Mouse (Mus musculus): Measurements from ENCODE around the gene Adgrl4.

Adgrl4 gene

GRCm38 (mm10) chr3:151437693-151438092, at the start of gene Adgrl4:
TSS of gene Adgrl4 (plus strand) at chr3:151437887.
- peak; percentile 98 for DNase-seq

DNA sequence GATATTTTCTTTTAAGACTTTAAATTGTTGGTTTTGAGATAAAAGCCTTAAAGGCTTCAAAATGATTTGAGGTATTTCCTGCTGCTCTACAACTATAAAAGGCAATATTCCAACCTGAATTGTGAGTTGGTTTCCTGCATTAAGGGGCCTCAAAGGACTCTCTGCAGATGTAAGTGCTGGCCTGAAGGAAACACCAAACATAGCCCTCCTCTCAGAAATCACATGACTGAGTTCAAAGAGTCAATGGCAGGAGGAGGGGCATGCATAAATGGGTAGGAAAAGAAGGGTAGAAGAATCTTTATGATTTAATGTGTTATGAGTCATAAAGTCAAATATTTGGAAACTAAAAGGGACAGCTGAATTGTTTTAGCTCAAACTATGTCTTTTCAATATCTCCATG, 46.8 kb upstream of the Adgrl4 start:
- no peak for DNase-seq

DNA sequence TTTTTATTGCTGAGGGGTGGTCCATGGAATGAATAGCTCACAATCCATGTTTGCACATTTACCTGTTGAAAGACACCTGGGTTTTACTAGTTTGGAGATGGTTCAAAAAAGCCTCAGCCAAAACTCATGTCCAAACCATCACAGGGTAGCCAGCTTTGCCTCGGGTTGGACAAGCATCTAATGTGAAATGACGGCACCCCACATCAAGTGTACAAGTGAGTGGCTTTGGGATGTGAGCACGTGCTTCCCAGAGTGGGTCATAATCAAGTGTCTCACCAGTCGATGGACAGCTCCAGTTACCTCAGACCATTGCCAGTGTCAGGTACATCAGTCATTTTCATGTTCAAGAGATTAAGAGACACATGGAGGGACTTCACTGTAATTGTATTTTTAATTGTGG, 44.8 kb upstream of the Adgrl4 start:
- DNase-seq, result peak; percentile 54

- no peak for DNase-seq
Measured at GRCm38 (mm10) chr3:151393330-151393729, 44.4 kb upstream of the Adgrl4 start.

- no peak for DNase-seq
Measured at GRCm38 (mm10) chr3:151399270-151399669, 38.4 kb upstream of the Adgrl4 start.

DNA sequence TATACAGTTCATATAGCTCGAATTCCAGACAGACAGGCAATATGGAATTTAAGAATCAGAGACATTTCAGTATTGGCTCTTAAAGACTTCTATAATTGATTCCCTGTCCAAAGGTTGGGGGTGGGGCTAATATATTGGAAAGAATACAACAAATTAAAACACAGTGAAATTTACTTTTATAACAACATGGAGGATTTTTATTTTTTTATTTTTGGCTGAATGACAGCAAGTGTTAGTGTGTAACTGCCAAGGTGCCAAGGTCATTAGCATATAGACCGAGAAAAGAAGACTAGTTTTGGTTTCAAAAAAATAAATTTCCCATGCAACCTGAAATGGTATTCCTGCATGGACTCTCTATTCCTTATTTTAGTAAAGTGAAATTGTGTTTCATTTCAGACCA, 26.7 kb upstream of the Adgrl4 start:
- no peak for DNase-seq

DNA sequence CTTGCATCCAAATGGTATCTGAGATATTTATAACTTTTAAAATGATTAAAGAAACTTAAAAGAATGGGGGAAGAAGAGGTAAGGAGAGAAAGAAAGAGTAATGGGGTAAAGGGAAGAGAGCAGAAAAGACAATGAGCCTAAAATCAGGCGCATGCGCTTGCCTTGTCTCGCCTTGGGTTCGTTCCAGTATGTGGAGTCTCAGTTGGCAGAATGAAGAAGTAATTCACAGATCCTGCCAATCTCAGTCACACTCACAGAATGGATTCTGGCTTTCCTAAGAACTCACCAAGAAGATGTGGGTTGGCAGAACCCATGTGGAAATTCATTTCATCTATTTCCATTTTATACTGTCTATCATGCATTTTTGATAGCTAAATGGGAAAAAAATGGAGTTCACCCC, 26.2 kb upstream of the Adgrl4 start:
- DNase-seq, result no peak

DNA sequence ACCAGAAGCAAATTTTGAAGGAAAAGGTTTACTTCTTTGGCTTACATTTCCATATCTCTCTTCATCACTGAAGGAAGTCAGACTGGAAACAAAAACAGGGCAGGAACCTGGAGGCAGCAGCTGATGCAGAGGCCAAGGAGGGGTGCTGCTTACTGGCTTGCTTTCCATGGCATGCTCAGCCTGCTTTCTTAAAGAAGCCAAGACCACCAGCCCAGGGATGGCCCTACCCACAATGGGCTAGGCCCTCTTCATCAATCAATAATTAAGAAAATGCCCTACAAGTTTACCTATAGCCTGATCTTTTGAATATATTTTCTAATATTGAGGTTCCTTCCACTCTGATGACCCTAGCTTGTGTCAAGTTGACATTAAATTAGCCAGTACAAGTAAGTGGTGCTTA, 20.8 kb upstream of the Adgrl4 start:
- peak; percentile 89 for DNase-seq

- DNase-seq, result peak; percentile 50
Measured at GRCm38 (mm10) chr3:151417688-151418572, 19.8 kb upstream of the Adgrl4 start.

GRCm38 (mm10) chr3:151424326-151425207, 13.1 kb upstream of the Adgrl4 start:
- DNase-seq, result peak; percentile 97

DNA sequence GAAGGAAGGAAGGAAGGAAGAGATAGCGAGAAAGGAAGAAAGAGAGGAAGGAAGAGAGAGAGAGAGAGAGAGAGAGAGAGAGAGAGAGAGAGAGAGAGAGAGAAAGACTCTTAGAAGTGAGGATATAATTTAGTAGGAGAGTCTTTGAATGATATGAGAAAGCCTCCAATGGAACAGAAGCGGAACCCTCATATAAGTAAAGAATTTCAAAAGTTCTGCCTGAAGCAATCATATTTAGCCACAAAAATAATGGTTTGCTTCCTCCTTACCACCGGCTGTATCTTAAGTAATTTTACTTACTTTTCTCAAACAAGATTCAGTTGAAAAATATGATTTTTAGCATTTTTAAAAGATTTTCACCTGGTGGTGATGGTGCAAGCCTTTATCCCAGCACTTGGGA, 7.6 kb upstream of the Adgrl4 start:
- no peak for DNase-seq

DNA sequence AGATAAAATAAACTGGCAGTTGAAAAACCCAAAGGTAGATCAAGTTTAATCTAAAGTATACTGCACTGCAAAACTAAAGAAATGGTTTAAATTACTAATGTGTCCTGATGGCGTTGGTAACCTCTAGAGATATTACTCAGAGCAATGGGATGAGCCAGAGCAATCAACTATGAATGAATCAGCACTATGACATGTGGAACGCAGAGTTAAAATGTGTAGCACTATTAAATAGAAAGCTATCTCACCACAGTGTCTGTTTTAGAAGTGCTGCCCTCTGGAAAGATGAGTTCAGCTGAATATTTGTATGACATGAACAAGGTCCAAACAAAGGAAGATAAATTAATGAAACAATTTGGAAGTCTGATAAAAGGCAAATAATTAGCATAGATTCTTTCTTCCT, 6.2 kb upstream of the Adgrl4 start:
- DNase-seq, result no peak

DNA sequence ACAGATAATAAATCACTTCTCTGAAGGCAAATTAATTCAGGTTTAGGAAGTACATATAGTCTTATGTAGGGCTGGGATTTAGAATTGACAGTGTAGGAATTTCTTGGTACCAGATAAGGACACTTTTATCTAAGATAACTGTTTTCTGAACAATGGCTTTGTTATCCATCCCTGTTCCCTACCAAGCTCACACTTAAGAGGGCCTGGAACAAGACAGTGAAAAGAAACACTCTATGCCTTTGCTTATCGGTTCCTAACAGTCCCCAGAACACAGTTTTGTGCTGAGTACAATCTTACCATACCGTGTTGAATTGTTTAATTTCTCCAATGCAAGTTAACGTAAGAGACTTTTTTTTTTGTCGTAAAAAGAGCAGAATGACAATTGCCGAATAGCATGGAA, 677 bp downstream of the Adgrl4 start:
- DNase-seq, result no peak

DNA sequence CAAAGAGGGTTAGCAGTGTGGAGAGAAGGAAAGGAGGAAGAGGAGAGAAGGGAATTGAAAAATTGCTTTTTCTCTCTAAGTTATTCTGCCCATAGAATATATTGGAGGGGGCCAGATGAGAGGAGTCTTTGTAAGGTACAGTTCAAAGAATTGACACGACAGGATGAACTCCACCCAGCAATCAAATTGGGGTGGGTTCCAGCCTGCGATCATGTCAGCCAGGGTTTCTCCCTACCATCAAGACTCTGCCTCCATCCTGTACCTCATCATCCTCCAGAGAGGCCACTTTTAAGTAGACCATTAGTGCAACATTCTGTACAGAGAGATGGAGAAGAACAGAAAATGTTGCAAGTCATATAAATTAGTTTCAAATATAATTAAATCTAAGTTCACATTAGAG, 2.3 kb downstream of the Adgrl4 start:
- DNase-seq, result peak; percentile 93

DNA sequence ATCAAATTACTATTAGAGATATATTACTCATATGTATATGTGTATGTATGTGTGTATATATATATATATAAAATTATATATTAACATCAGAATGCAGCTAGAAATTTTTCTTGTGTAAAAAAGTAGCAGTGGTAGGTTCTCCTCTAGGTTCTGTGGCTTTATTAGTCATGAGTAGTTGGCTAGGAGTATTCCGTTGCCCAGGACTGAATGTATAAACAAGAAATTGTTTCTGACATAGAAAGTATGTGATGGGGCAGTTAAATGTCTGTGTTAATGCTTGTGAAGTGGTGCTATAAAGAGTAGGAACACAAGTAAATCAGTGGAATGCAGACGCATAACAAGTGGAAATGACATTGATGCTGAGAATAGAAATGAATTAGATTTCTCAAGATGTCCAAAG, 4.3 kb downstream of the Adgrl4 start:
- DNase-seq, result no peak

DNA sequence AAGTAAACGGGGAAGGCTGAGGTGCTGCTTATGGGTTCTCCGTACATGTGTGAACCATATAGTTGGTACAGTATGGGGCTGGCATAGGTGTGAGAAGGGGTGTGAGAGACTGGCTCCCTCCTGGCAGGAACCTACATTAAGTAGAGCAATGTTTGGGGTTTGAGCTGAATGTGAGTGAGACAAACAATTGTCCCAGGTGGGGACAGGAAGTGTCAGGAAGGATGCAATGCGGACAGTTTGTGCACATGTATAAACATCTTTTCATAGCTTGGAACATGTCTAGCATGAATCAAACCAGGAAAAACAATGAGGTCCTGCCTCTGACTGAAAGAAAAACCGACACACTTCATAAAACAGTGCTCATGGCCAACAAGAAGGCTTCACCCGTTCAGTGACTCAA, 5.8 kb downstream of the Adgrl4 start:
- peak; percentile 88 for DNase-seq

DNA sequence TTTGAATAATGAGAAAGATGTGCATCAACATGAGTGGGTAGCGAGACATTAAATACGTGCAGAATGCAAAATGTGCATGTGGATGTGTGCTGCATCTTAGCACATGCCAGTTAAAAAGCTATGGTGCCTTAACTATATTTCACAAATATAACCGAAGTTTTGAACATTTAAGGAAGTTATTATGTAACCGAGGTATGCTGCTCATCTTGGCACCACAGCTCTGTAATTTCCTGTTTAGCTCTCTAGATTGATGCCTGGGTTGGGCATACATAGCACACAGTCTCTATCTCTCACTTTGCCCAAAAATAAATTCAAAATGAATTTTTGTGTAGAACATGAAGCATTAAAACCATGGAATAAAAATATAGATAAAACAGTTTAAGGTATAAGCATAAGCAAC, 6.6 kb downstream of the Adgrl4 start:
- DNase-seq, result no peak

DNA sequence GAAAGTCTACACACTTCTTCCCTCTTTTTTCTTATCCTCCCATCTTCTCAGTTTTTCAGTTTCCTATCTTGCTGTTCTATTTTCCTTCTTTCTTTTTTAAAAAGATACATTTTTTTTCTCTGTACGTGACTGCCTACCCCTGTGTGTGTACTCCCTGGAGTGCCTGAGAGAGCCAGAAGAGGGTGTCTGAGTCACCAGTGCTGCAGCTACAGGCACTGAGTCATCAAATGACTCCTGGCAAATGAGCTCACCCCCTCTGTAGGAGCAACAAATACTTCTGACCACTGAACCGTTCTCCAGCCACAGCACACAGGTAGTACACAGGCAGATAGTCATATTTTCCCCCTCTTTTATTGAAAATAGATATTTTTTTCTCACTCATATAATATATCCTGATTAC, 8.2 kb downstream of the Adgrl4 start:
- no peak for DNase-seq

DNA sequence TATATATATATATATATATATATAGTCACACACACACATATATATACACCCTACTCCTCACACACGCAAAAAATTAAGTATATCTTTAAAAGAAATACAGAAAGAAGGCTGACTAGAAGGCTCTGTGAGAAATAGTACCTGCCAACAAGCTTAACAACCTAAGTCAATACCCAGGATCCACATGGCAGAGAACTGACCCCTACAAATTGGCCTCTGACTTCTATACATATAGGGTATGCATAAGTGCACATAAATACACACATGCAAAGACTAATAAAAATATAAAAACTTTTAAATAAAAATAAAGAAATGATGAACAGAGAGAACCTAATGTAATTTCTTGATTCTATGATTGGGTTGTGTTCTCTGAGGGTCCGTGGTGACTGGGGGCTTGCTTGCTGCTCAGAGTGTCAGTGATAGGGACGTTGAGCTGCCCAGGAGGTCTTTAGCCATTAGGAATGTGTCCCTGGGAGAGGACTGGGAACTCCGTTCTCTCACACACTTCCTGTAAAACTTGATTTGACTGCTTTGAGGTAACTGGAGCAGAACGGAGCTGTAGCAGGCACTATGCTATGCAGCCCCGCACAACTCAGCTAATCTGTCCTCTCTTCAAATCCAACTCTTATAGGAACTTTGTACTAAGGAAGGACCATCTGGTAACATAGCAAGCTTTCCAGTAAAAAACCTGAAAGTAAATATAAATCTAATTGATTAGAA, 17.5 kb downstream of the Adgrl4 start:
- DNase-seq, result no peak

DNA sequence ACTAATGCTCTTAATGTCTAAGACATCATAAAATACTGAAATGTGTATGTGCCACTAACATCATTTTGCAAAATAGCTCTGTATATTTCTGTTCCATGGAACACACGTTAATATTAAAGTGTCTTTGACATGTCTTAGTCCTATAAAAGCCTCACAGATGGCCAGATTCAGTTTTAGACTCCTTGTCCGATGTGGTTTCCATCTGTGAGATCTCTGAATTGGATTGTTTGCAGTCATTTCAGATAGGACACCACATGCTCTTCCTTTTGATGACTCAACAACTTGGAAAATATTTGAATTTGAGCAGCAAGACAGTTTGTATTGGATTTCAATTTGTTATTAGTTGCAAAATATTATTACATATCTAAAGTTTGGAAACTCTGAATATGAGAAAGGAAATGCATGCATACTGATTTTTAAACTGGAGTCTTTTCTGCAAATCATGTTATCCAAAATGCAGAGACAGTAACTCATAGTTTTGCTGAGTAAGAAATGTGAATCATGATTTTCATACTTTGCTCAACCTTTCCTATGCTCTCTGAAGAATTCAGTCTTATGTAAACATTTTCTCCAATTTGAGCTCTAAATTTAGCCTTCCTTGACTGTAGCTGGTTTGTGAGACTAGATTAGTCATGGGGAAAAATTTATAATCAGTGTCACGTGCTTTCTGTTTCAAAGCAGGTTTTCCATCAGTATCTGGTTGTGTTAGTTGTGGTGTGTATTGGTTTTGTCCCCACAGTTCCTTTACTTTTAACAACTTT, 21.9 kb downstream of the Adgrl4 start:
- no peak for DNase-seq

DNA sequence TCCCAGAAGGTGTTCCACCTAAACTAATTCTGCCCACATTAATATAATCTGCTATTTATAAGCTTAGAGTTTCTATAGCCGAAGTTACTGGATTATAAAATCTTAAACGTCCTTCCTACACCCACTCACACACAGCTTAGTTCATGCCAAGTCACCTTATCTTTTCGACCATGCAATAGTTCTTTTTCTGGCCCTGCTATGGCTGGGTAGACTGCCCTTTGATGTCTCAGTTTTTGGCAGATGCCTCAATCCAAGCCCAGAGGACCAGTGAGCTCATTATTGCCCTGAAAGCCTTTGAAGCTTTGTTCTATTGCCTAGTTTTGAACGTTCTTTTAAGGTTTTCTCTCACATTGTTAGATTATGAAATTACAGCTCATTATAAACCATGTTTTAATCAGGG, 27.5 kb downstream of the Adgrl4 start:
- DNase-seq, result no peak

- DNase-seq, result no peak
Measured at GRCm38 (mm10) chr3:151488853-151489252, 51.2 kb downstream of the Adgrl4 start.

DNA sequence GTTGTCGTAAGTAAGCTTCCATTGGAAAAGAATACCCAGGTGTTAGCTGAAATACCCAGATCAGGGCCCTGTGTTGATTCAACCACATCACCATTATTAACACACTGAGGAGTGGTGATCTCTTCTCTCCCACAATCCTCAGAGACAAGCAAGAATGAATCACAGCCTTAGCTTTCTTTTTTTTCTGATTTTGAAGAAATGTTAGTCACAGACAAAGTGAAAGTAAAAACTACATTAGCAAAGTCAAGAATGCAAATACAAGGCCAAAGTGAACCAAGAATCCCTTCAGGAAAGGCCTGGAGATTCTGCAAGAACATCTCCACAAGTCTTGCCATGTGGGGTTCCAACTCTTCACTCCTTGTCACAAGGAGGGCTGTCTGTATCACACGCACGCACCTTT, 67.9 kb downstream of the Adgrl4 start:
- no peak for DNase-seq

Data from heart, adult 11 months (tissue).